Mouse (Mus musculus): Measurements from ENCODE around the gene Tob1.

Gene Tob1

GRCm38 (mm10) chr11:94198405-94199146, 12.7 kb upstream of the Tob1 start:
- no peak for DNase-seq (ENCODE audit: low spot score)

- DNase-seq (ENCODE audit: low spot score), result no peak
Measured at GRCm38 (mm10) chr11:94199771-94200170, 11.5 kb upstream of the Tob1 start.

GRCm38 (mm10) chr11:94200422-94200821, 10.8 kb upstream of the Tob1 start:
- DNase-seq (ENCODE audit: low spot score), result peak; percentile 16

- DNase-seq (ENCODE audit: low spot score), result no peak
Measured at GRCm38 (mm10) chr11:94202106-94202505, 9.1 kb upstream of the Tob1 start.

GRCm38 (mm10) chr11:94203066-94203465, 8.2 kb upstream of the Tob1 start:
- no peak for DNase-seq (ENCODE audit: low spot score)

GRCm38 (mm10) chr11:94206398-94207114, 4.7 kb upstream of the Tob1 start:
- DNase-seq (ENCODE audit: low spot score), result no peak

- DNase-seq (ENCODE audit: low spot score), result no peak
Measured at GRCm38 (mm10) chr11:94208811-94209675, 2.2 kb upstream of the Tob1 start.

GRCm38 (mm10) chr11:94209695-94210131, 1.5 kb upstream of the Tob1 start:
- peak; percentile 46 for DNase-seq (ENCODE audit: low spot score)

- DNase-seq (ENCODE audit: low spot score), result peak; percentile 91
Measured at GRCm38 (mm10) chr11:94210191-94211086, 815 bp upstream of the Tob1 start.

GRCm38 (mm10) chr11:94211651-94212488, 616 bp downstream of the Tob1 start:
- no peak for DNase-seq (ENCODE audit: low spot score)

GRCm38 (mm10) chr11:94212489-94212836, 1.2 kb downstream of the Tob1 start:
- DNase-seq (ENCODE audit: low spot score), result no peak

GRCm38 (mm10) chr11:94212997-94213396, 1.7 kb downstream of the Tob1 start:
- no peak for DNase-seq (ENCODE audit: low spot score)

GRCm38 (mm10) chr11:94213735-94214594, 2.7 kb downstream of the Tob1 start:
- no peak for DNase-seq (ENCODE audit: low spot score)

- DNase-seq (ENCODE audit: low spot score), result no peak
Measured at GRCm38 (mm10) chr11:94215581-94215980, 4.3 kb downstream of the Tob1 start.

GRCm38 (mm10) chr11:94216247-94216646, 5.0 kb downstream of the Tob1 start:
- no peak for DNase-seq (ENCODE audit: low spot score)

- DNase-seq (ENCODE audit: low spot score), result no peak
Measured at GRCm38 (mm10) chr11:94221257-94221656, 10.0 kb downstream of the Tob1 start.

- DNase-seq (ENCODE audit: low spot score), result no peak
Measured at GRCm38 (mm10) chr11:94223531-94223930, 12.3 kb downstream of the Tob1 start.

GRCm38 (mm10) chr11:94225985-94226384, 14.7 kb downstream of the Tob1 start:
- no peak for DNase-seq (ENCODE audit: low spot score)

GRCm38 (mm10) chr11:94228416-94228815, 17.2 kb downstream of the Tob1 start:
- no peak for DNase-seq (ENCODE audit: low spot score)

All from c-Kit-positive CD71-positive TER-119-positive erythroid progenitor cells, embryonic 14.5 days (primary cell).